Mouse (Mus musculus) CH12.LX (cell line): ENCODE measurements around the gene Prkce. TPM values are rescaled to one million over a fixed set of nuclear protein-coding genes. Genes with fewer than 3 reads are reported as not detected.
A peak's percentile ranks its signal among the peaks of the same experiment; 100 is the strongest.

Source experiments
- DNase-seq: peaks from one replicate; pipeline ENCODE4 v3.0.0-alpha.2; 2013; ENCODE audit errors: extremely low read depth
- H3K27ac ChIP-seq: 2 replicates; pipeline ENCODE4 v1.5.1; 2012; ENCODE audit warnings: low read depth, mild to moderate bottlenecking, control low read depth, moderate library complexity; ENCODE audit not compliant: insufficient read depth
- H3K27me3 ChIP-seq: replicated peaks from 2 replicates; pipeline ENCODE3; 2012; ENCODE audit warnings: inconsistent platforms
- H3K36me3 ChIP-seq, 2 experiments: replicated peaks in 1 of 2; 2 replicates each; pipeline versions ENCODE3 to v1.6.1; 2012; ENCODE audit warnings: inconsistent platforms in 1 of 2, low read length in 1 of 2, mild to moderate bottlenecking in 1 of 2, mixed read lengths in 1 of 2, moderate library complexity in 1 of 2; ENCODE audit not compliant: control insufficient read depth in 1 of 2, insufficient read depth in 1 of 2
- H3K4me1 ChIP-seq, 2 experiments: 2 replicates each; pipeline ENCODE4 v1.6.1; 2012; ENCODE audit warnings: inconsistent platforms in 1 of 2, moderate library complexity in 1 of 2; ENCODE audit not compliant: insufficient read depth in 2 of 2, control insufficient read depth in 1 of 2
- H3K4me2 ChIP-seq: 2 replicates; pipeline ENCODE4 v1.6.1; 2012; ENCODE audit warnings: low read depth, mild to moderate bottlenecking, control low read depth; ENCODE audit not compliant: poor library complexity, insufficient read depth, severe bottlenecking
- H3K4me3 ChIP-seq, 3 experiments: fragments of 150-350 bp in 1 of 3; sonication (generic) in 1 of 3; replicated peaks in 1 of 3; 2 replicates each; pipeline versions ENCODE3 to v1.5.1; 2011 to 2012; ENCODE audit warnings: low read depth in 2 of 3, low read length in 2 of 3, mild to moderate bottlenecking in 2 of 3, moderate library complexity in 2 of 3, control low read depth in 1 of 3, improper control_type of control experiment in 1 of 3, inconsistent platforms in 1 of 3, mixed read lengths in 1 of 3; ENCODE audit not compliant: poor library complexity in 1 of 3
- H3K79me2 ChIP-seq: replicated peaks from 2 replicates; pipeline ENCODE4 v1.6.1; 2012; ENCODE audit warnings: mild to moderate bottlenecking, moderate library complexity; ENCODE audit not compliant: control insufficient read depth, poor library complexity, insufficient read depth, severe bottlenecking; ENCODE audit errors: extremely low read depth
- H3K9ac ChIP-seq: 2 replicates; pipeline ENCODE4 v1.6.1; 2012; ENCODE audit warnings: low read depth, mild to moderate bottlenecking, control low read depth, moderate library complexity; ENCODE audit not compliant: insufficient read depth
- H3K9me3 ChIP-seq: replicated peaks from 2 replicates; pipeline ENCODE3; 2012; ENCODE audit warnings: low read length, inconsistent platforms, mixed read lengths
- BHLHE40 ChIP-seq: IDR thresholded peaks from 2 replicates; pipeline ENCODE4 v1.6.1; 2011; ENCODE audit warnings: mild to moderate bottlenecking, low read depth, low read length, improper control_type of control experiment
- CHD1 ChIP-seq: IDR thresholded peaks from 2 replicates; pipeline ENCODE4 v1.6.1; 2012; ENCODE audit warnings: low read depth, low read length, improper control_type of control experiment, inconsistent platforms
- CTCF ChIP-seq, 2 experiments: IDR thresholded peaks in 1 of 2; conservative IDR thresholded peaks in 1 of 2; 2 replicates each; pipeline ENCODE4 v1.5.1; 2011 to 2012; ENCODE audit warnings: low read depth in 2 of 2, low read length in 2 of 2, improper control_type of control experiment in 1 of 2, inconsistent platforms in 1 of 2, mild to moderate bottlenecking in 1 of 2, moderate library complexity in 1 of 2
- EP300 ChIP-seq: IDR thresholded peaks from 2 replicates; pipeline ENCODE4 v1.6.1; 2011; ENCODE audit warnings: low read length, improper control_type of control experiment
- ETS1 ChIP-seq: conservative IDR thresholded peaks from 2 replicates; pipeline ENCODE4 v1.6.1; 2012; ENCODE audit warnings: low read depth, mild to moderate bottlenecking, inconsistent platforms, low read length, improper control_type of control experiment, moderate library complexity
- GABPA ChIP-seq: IDR thresholded peaks from 2 replicates; pipeline ENCODE4 v1.6.1; 2012; ENCODE audit warnings: low read depth, low read length, improper control_type of control experiment, inconsistent platforms; ENCODE audit not compliant: insufficient replicate concordance
- IRF4 ChIP-seq: IDR thresholded peaks from 2 replicates; pipeline ENCODE4 v1.6.1; 2014; ENCODE audit warnings: low read depth, mild to moderate bottlenecking, inconsistent platforms, low read length, improper control_type of control experiment
- JUN ChIP-seq: IDR thresholded peaks from 2 replicates; pipeline ENCODE4 v1.6.1; 2011; ENCODE audit warnings: low read depth, mild to moderate bottlenecking, low read length, improper control_type of control experiment, moderate library complexity; ENCODE audit not compliant: insufficient read depth
- KAT2A ChIP-seq: IDR thresholded peaks from 2 replicates; pipeline ENCODE4 v1.6.1; 2012; ENCODE audit warnings: low read length, improper control_type of control experiment, inconsistent platforms; ENCODE audit not compliant: insufficient replicate concordance
- MXI1 ChIP-seq: IDR thresholded peaks from 2 replicates; pipeline ENCODE4 v1.6.1; 2011; ENCODE audit warnings: mild to moderate bottlenecking, low read depth, low read length, improper control_type of control experiment
- NELFE ChIP-seq: IDR thresholded peaks from 2 replicates; pipeline ENCODE4 v1.6.1; 2011; ENCODE audit warnings: low read depth, low read length, improper control_type of control experiment
- PAX5 ChIP-seq: IDR thresholded peaks from 2 replicates; pipeline ENCODE4 v1.6.1; 2012; ENCODE audit warnings: low read length, inconsistent platforms, mixed read lengths
- POLR2A ChIP-seq: IDR thresholded peaks from 2 replicates; pipeline ENCODE4 v1.6.1; 2011; ENCODE audit warnings: low read depth, mild to moderate bottlenecking, improper control_type of control experiment, low read length
- SMC3 ChIP-seq: IDR thresholded peaks from 2 replicates; pipeline ENCODE4 v1.6.1; 2011; ENCODE audit warnings: low read depth, low read length, improper control_type of control experiment
- TBP ChIP-seq: conservative IDR thresholded peaks from 2 replicates; pipeline ENCODE4 v1.6.1; 2011; ENCODE audit warnings: low read depth, low read length, improper control_type of control experiment
- ZKSCAN1 ChIP-seq: IDR thresholded peaks from 2 replicates; pipeline ENCODE4 v1.6.1; 2012; ENCODE audit warnings: low read depth, inconsistent platforms, low read length, improper control_type of control experiment, borderline replicate concordance
- ZNF384 ChIP-seq: IDR thresholded peaks from 2 replicates; pipeline ENCODE4 v1.6.1; 2012; ENCODE audit warnings: low read depth, low read length, improper control_type of control experiment, inconsistent platforms
- dilution Hi-C: fragments of 300-500 bp; cut with MboI; formaldehyde crosslinking; loops from 2 replicates; pipeline ENCODE4 v1.14.3; 2020; ENCODE audit warnings: low sequenced_read_pairs; ENCODE audit not compliant: extremely low pct_unique_long_range_greater_than_20kb, extremely low pct_ligation_motif_present
- in situ Hi-C: fragments of 300-500 bp; cut with MboI; formaldehyde crosslinking; loops from 3 replicates; pipeline ENCODE4 v1.14.3; 2019; ENCODE audit warnings: low sequenced_read_pairs, low pct_ligation_motif_present, low pct_unique_long_range_greater_than_20kb, mixed read lengths
- polyA plus RNA-seq: library from polyadenylated mRNA; unstranded; fragments of >175 nt; gene quantifications from 2 replicates; pipeline ENCODE4 v1.2.1, GENCODE M21; 2012; ENCODE audit warnings: low read depth; ENCODE audit not compliant: insufficient read length
- total RNA-seq, 2 experiments: library from RNA; depleted of rRNA; stranded (reverse); fragments of 300-350 nt in 1 of 2; fragments of >200 nt in 1 of 2; gene quantifications; 2 replicates each; pipeline ENCODE4 v1.2.3; 2012 to 2014

Prkce gene
- total and polyA plus RNA-seq, 3 experiments, result 4.1 to 13.2 (median 11.4) TPM

DNA sequence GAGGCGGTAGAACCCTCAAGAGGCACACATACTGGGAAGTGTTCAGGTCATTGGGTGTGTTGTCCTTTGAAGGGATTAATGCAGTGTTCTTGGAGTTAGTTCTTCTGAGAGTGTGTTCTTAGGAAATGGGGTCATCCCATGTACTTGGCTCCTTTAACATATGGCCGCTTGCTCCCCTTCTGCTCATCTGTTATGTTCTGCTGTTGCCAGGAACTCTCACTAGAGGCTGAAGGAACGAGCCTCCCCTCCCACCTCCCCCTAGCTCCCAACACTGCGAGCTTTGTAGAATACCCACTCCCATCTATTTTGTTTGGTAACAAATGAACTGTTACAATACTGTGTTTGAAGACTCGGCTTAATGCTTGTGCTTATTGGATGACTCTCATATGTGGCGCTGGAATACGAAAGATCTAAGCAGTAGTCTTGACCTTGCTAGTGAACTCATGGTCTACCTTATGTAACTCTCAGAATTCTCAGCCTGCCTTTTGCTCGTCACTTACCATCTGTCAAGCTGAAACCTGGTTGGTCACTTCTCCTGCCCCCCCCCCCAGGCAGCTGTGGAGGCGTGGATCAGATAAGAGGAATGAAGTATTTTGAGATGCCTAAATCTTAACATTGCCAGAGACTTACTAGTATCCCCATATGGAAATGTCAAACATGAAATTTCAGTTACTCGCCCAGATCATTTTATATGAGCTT lies 58.1 kb downstream of the Prkce start:
- Histone ChIP-seq H3K9me3 (no peaks in the 10 kb centered on the region), H3K36me3 (peaks cover 0 to 46% of the 10 kb centered on the region in 2 experiments), H3K79me2 (0 out of 2 replicates have a peak, but pooled peaks cover 3% of the 10 kb centered on the region), H3K4me3 (no peak overlapping the region), H3K9ac (no peak overlapping the region), H3K27ac (no peak overlapping the region), H3K27me3 (no peaks in the 10 kb centered on the region), H3K4me1 (peaks cover 7 to 37% of the 10 kb centered on the region in 2 experiments), H3K4me2 (no peak overlapping the region)
- no peak for DNase-seq
- in situ Hi-C loops (no loop called here), dilution Hi-C loops (no loop called here)
- TF ChIP-seq PAX5 (no peak), NELFE (no peak), MXI1 (no peak), TBP (no peak), POLR2A (no peak), IRF4 (no peak), CTCF (conservative IDR thresholded peaks at IDR 0.05 in 1 of 2, IDR thresholded peaks at IDR 0.05 in 1 of 2; ENCODE audit: low read depth in 2 of 2, low read length in 2 of 2) (no peak), GABPA (no peak), SMC3 (no peak), ETS1 (no peak), ZNF384 (no peak)

DNA sequence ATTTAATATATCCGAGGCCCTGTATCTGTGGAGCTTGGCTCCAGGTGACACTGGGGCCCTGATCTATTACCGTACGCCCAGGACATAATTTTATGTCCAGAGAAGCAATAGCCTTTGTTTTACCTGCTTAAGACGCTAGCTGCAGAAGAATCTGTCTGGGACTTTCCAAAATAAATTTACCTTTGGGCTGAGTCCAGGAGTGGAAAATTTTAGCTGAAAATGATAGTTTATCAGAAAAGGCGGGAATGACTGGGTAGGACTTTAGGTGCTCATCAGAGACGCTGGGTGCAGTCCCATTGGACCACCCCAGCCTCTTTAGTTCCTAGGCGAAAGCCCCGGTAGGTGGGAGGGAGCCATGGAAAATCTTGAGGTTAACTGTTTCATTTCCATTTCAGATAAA lies 58.6 kb downstream of the Prkce start:
- no peak overlapping the region for H3K4me2 ChIP-seq
- H3K79me2 ChIP-seq, result 0 out of 2 replicates have a peak, but pooled peaks cover 3% of the 10 kb centered on the region
- no peak for DNase-seq
- no peaks in the 10 kb centered on the region for H3K27me3 ChIP-seq
- in situ Hi-C loops, result no loop called here
- H3K36me3 ChIP-seq, result peaks cover 0 to 46% of the 10 kb centered on the region in 2 experiments
- H3K9me3 ChIP-seq, result no peaks in the 10 kb centered on the region
- H3K9ac ChIP-seq, result no peak overlapping the region
- no peak overlapping the region for H3K27ac ChIP-seq
- peaks cover 7 to 37% of the 10 kb centered on the region in 2 experiments for H3K4me1 ChIP-seq
- dilution Hi-C loops, result no loop called here
- peak; percentile 23; the same call in 1 of the 2 replicates for TF ChIP-seq EP300
- no peak for TF ChIP-seq JUN
- TF ChIP-seq NELFE, result no peak
- no peak overlapping the region for H3K4me3 ChIP-seq

DNA sequence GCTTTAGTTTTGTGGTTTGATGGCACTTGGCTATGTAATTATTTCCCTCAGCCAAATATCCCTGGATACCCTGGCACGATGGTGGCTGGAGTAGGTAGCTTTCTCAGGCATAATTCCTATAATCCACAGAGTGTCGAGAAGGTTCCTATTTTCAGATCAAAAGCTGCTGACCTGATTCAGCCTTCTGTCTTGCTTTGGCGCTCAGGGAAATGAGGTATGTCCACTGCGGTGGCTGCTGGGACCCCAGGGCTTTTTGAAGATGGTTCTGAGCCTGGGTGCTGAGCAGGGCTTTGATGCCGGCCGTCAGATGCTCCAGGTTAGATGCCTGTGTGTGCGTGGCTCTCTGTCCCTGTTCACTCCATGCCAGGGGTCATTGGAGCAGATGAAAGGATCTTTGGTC lies 59.0 kb downstream of the Prkce start:
- dilution Hi-C loops (no loop called here), in situ Hi-C loops (no loop called here)
- DNase-seq, result no peak
- peaks cover 7 to 37% of the 10 kb centered on the region in 2 experiments for H3K4me1 ChIP-seq
- no peak overlapping the region for H3K9ac ChIP-seq
- H3K27me3 ChIP-seq, result no peaks in the 10 kb centered on the region
- H3K79me2 ChIP-seq, result 0 out of 2 replicates have a peak, but pooled peaks cover 3% of the 10 kb centered on the region
- no peak overlapping the region for H3K4me2 ChIP-seq
- H3K36me3 ChIP-seq, result peaks cover 0 to 47% of the 10 kb centered on the region in 2 experiments
- H3K4me3 ChIP-seq, result no peak overlapping the region
- TF ChIP-seq IRF4 (no peak), BHLHE40 (no peak), ZKSCAN1 (no peak), POLR2A (no peak), EP300 (no peak), CTCF (conservative IDR thresholded peaks at IDR 0.05 in 1 of 2, IDR thresholded peaks at IDR 0.05 in 1 of 2; ENCODE audit: low read depth in 2 of 2, low read length in 2 of 2) (no peak), ZNF384 (no peak), KAT2A (no peak), CHD1 (no peak), TBP (no peak), GABPA (no peak), JUN (no peak)
- no peak overlapping the region for H3K27ac ChIP-seq
- H3K9me3 ChIP-seq, result no peaks in the 10 kb centered on the region
